Mouse (Mus musculus): ENCODE measurements around the gene 1700003F12Rik.

The 1700003F12Rik gene

GRCm38 (mm10) chr2:154546711-154547110 lies at the start of gene 1700003F12Rik:
Gene 1700003F12Rik (plus strand): TSS chr2:154547085.
- no peak for DNase-seq (ENCODE audit: low read depth)

- no peak for DNase-seq (ENCODE audit: low read depth)
Measured at GRCm38 (mm10) chr2:154498571-154498970, 48.3 kb upstream of the 1700003F12Rik start.

- peak; percentile 25 for DNase-seq (ENCODE audit: low read depth)
Measured at GRCm38 (mm10) chr2:154499717-154500247, 47.1 kb upstream of the 1700003F12Rik start.

GRCm38 (mm10) chr2:154500758-154501157 lies 46.1 kb upstream of the 1700003F12Rik start:
- DNase-seq (ENCODE audit: low read depth) = no peak

GRCm38 (mm10) chr2:154507076-154507475 lies 39.8 kb upstream of the 1700003F12Rik start:
- no peak for DNase-seq (ENCODE audit: low read depth)

- peak; percentile 28 for DNase-seq (ENCODE audit: low read depth)
Measured at GRCm38 (mm10) chr2:154507566-154508283, 39.2 kb upstream of the 1700003F12Rik start.

- DNase-seq (ENCODE audit: low read depth) = no peak
Measured at GRCm38 (mm10) chr2:154508450-154508849, 38.4 kb upstream of the 1700003F12Rik start.

- no peak for DNase-seq (ENCODE audit: low read depth)
Measured at GRCm38 (mm10) chr2:154510141-154510540, 36.7 kb upstream of the 1700003F12Rik start.

- DNase-seq (ENCODE audit: low read depth) = no peak
Measured at GRCm38 (mm10) chr2:154516944-154517343, 29.9 kb upstream of the 1700003F12Rik start.

- DNase-seq (ENCODE audit: low read depth) = no peak
Measured at GRCm38 (mm10) chr2:154517424-154517823, 29.5 kb upstream of the 1700003F12Rik start.

- DNase-seq (ENCODE audit: low read depth) = no peak
Measured at GRCm38 (mm10) chr2:154521449-154521848, 25.4 kb upstream of the 1700003F12Rik start.

- no peak for DNase-seq (ENCODE audit: low read depth)
Measured at GRCm38 (mm10) chr2:154522334-154522733, 24.6 kb upstream of the 1700003F12Rik start.

- no peak for DNase-seq (ENCODE audit: low read depth)
Measured at GRCm38 (mm10) chr2:154525285-154525684, 21.6 kb upstream of the 1700003F12Rik start.

- no peak for DNase-seq (ENCODE audit: low read depth)
Measured at GRCm38 (mm10) chr2:154526531-154526930, 20.4 kb upstream of the 1700003F12Rik start.

- DNase-seq (ENCODE audit: low read depth) = no peak
Measured at GRCm38 (mm10) chr2:154532888-154533287, 14.0 kb upstream of the 1700003F12Rik start.

GRCm38 (mm10) chr2:154534704-154535270 lies 12.1 kb upstream of the 1700003F12Rik start:
- no peak for DNase-seq (ENCODE audit: low read depth)

- no peak for DNase-seq (ENCODE audit: low read depth)
Measured at GRCm38 (mm10) chr2:154538310-154538709, 8.6 kb upstream of the 1700003F12Rik start.

- DNase-seq (ENCODE audit: low read depth) = no peak
Measured at GRCm38 (mm10) chr2:154538710-154539109, 8.2 kb upstream of the 1700003F12Rik start.

- no peak for DNase-seq (ENCODE audit: low read depth)
Measured at GRCm38 (mm10) chr2:154539720-154540119, 7.2 kb upstream of the 1700003F12Rik start.

- no peak for DNase-seq (ENCODE audit: low read depth)
Measured at GRCm38 (mm10) chr2:154541630-154542029, 5.3 kb upstream of the 1700003F12Rik start.

- DNase-seq (ENCODE audit: low read depth) = no peak
Measured at GRCm38 (mm10) chr2:154543567-154544347, 3.1 kb upstream of the 1700003F12Rik start.

- no peak for DNase-seq (ENCODE audit: low read depth)
Measured at GRCm38 (mm10) chr2:154548688-154549087, 1.8 kb downstream of the 1700003F12Rik start.
